Mouse (Mus musculus) cerebellum, postnatal 10 days (tissue): ENCODE measurements at regions not wholly inside any gene's neighbourhood (a gene's known extent, or its start where the extent isn't known, plus 50 kb on each side); places are given as distances from the start of the nearest gene placed in this dataset.
A peak's percentile ranks its signal among the peaks of the same experiment; 100 is the strongest.

ENCODE experiments used
- DNase-seq, 2 experiments: peaks; one replicate each; pipeline ENCODE4 v3.0.0; 2021; ENCODE audit warnings: mixed read lengths in 2 of 2

- DNase-seq = no peak
These were observed 60.2 kb upstream of the Ercc4 start for GRCm38 (mm10) chr16:13049321-13049720.

DNA sequence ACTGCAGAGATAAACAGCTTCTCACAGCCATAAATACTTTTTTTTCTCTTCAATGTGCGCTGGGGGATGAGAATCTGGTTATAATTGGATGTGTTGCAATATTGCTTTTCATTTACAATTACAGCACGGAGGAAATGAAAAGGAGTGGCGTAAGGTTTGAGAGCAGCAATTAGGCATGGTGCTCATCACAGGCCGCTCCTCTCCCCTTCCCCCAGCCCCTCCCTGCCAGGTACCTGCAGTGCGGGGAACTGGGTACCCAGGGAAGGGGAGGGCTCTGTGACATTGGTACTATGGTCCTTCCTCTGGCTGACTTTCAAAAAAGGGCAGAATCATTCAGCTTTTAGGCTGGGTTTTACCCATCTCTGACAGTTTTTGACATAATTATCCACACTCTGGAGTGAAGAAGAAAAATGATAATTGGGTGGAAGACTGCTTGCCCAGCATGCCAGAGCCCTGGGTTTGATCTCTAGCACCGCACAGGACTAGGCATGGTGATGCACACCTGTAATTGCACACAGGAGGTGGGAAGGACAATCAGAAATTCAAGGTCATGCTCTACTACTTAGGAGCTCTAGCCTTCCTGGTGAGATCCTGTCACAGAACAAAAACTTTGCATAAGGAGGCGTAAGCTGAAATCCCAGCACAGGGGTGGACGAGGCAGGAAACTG, 59.1 kb upstream of the Ercc4 start:
- no peak for DNase-seq

- DNase-seq = peak; percentile 5 to 13
These were observed 54.5 kb upstream of the Ercc4 start for GRCm38 (mm10) chr16:13054956-13055355.
